In the genomic region with DNA sequence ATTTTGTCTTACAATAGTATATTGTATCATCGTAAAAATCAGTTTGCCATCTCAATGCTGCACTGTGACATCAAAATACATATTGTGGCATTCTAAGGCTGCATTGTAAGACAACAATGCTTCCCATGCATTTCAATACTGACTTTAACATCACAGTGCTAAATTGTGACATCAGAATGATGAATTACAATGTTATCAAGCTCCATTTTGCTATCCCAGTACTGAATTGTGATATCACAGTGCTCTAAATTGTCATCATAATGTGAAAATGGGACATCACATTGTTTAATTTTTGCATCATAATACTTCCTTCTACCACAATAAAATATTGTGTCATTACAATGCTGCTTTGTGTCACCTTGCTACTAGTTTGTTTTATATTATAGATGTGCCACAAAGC, we compare ENCODE assay signal across 7 mouse cellular contexts.
DNase-seq lines count a peak whose midpoint lies in the region; ATAC-seq and TF ChIP-seq lines count a peak whose summit lies in the region.

No protein-coding gene starts in this region.

- peak overlapping the region; percentile 44 for H3K4me3 ChIP-seq in lung, postnatal 0 days (ENCODE audit: low read depth, low read length)
- peak overlapping the region; percentile 42; the same call in 1 of the 2 replicates for H3K4me3 ChIP-seq in liver, embryonic 13.5 days (replicated peaks)

- TF ChIP-seq CTCF in lung, postnatal 0 days (IDR thresholded peaks at IDR 0.05), result no peak

- DNase-seq in lung, postnatal 0 days (ENCODE audit: low spot score), result no peak
- DNase-seq in lung, postnatal 4 days, result no peak
- no peak for DNase-seq in liver, embryonic 13.5 days
- DNase-seq in urinary bladder, postnatal 25 days (ENCODE audit: low spot score), result no peak
- DNase-seq in spleen, postnatal 4 days (ENCODE audit: low spot score in 2 of 2), result no peak
- DNase-seq in cerebellum, adult 11-12 months, result no peak

- H3K9ac ChIP-seq in lung, postnatal 0 days (replicated peaks; ENCODE audit: low read depth), result no peak overlapping the region; the same call in 1 of the 2 replicates
- no peak overlapping the region for H3K9ac ChIP-seq in liver, embryonic 13.5 days

- no peak for ATAC-seq in lung, postnatal 0 days
- 0 out of 2 replicates have a peak, but pooled peaks have one; percentile 13 for ATAC-seq in granulocyte monocyte progenitor cell, adult 5-6 weeks (replicated peaks; ENCODE audit: poor library complexity, severe bottlenecking)
- no peak for ATAC-seq in liver, embryonic 13.5 days (ENCODE audit: low read depth)

- no peaks in the 10 kb centered on the region for H3K36me3 ChIP-seq in lung, postnatal 0 days (ENCODE audit: insufficient read depth, low read length)
- no peaks in the 10 kb centered on the region for H3K36me3 ChIP-seq in liver, embryonic 13.5 days

- no peaks in the 10 kb centered on the region for H3K9me3 ChIP-seq in lung, postnatal 0 days (ENCODE audit: low read length)
- no peaks in the 10 kb centered on the region for H3K9me3 ChIP-seq in liver, embryonic 13.5 days (replicated peaks)

- no peak for TF ChIP-seq EP300 in lung, postnatal 0 days (IDR thresholded peaks at IDR 0.05)

- WGBS in lung, postnatal 0 days, result 84% methylated on average over 1 of the region's 1 CpGs
- WGBS in liver, embryonic 13.5 days (ENCODE audit: insufficient replicate concordance), result 73% methylated on average over 1 of the region's 1 CpGs

- H3K27me3 ChIP-seq in lung, postnatal 0 days (replicated peaks; ENCODE audit: insufficient read depth, low read length), result no peaks in the 10 kb centered on the region
- peaks cover 7% of the 10 kb centered on the region; the same call in 1 of the 2 replicates for H3K27me3 ChIP-seq in liver, embryonic 13.5 days

- no peaks in the 10 kb centered on the region for H3K4me1 ChIP-seq in lung, postnatal 0 days (ENCODE audit: insufficient read depth, low read depth, low read length)
- H3K4me1 ChIP-seq in liver, embryonic 13.5 days (replicated peaks), result no peaks in the 10 kb centered on the region

- no peak overlapping the region for H3K27ac ChIP-seq in lung, postnatal 0 days (ENCODE audit: low read length)
- no peak overlapping the region for H3K27ac ChIP-seq in liver, embryonic 13.5 days

- peak overlapping the region; percentile 58 for H3K4me2 ChIP-seq in lung, postnatal 0 days (replicated peaks; ENCODE audit: low read depth, low read length)
- peak overlapping the region; percentile 57 for H3K4me2 ChIP-seq in liver, embryonic 13.5 days
